Mouse (Mus musculus) embryonic facial prominence, embryonic 11.5 days (tissue): ENCODE measurements at regions not wholly inside any gene's neighbourhood (a gene's known extent, or its start where the extent isn't known, plus 50 kb on each side); places are given as distances from the start of the nearest gene placed in this dataset.

Source experiments
- ATAC-seq: fragments of 200-750 bp; cut with Nextera tagmentation; replicated peaks from 2 replicates; pipeline ENCODE4 v1.8.0; 2017; ENCODE audit warnings: low read depth; ENCODE audit not compliant: insufficient number of reproducible peaks, low FRiP score, low TSS enrichment
- DNase-seq: peaks from one replicate; pipeline ENCODE4 v3.0.0-alpha.2; 2015; ENCODE audit warnings: low spot score
- H3K27ac ChIP-seq: fragments of 300-500 bp; sonication (generic); replicated peaks from 2 replicates; pipeline ENCODE4 v1.5.1; 2014; ENCODE audit warnings: mild to moderate bottlenecking, low read depth, low read length, control low read depth
- H3K27me3 ChIP-seq: fragments of 300-500 bp; sonication (generic); 2 replicates; pipeline ENCODE4 v1.6.1; 2014; ENCODE audit warnings: mild to moderate bottlenecking, low read length, moderate library complexity, mixed read lengths; ENCODE audit not compliant: control insufficient read depth, insufficient read depth
- H3K36me3 ChIP-seq: fragments of 300-500 bp; sonication (generic); replicated peaks from 2 replicates; pipeline ENCODE4 v1.6.1; 2014; ENCODE audit warnings: low read depth, mild to moderate bottlenecking, low read length, moderate library complexity, mixed read lengths; ENCODE audit not compliant: control insufficient read depth, insufficient read depth
- H3K4me1 ChIP-seq: fragments of 300-500 bp; sonication (generic); 2 replicates; pipeline ENCODE4 v1.6.1; 2014; ENCODE audit warnings: low read length, mixed read lengths; ENCODE audit not compliant: control insufficient read depth, insufficient read depth
- H3K4me2 ChIP-seq: fragments of 300-500 bp; sonication (generic); 2 replicates; pipeline ENCODE4 v1.6.1; 2014; ENCODE audit warnings: low read depth, mild to moderate bottlenecking, control low read depth, low read length, moderate library complexity
- H3K4me3 ChIP-seq: fragments of 300-500 bp; sonication (generic); 2 replicates; pipeline ENCODE4 v1.5.1; 2014; ENCODE audit warnings: low read depth, low read length, control low read depth
- H3K9ac ChIP-seq: fragments of 300-500 bp; sonication (generic); replicated peaks from 2 replicates; pipeline ENCODE4 v1.6.1; 2014; ENCODE audit warnings: mild to moderate bottlenecking, control low read depth, low read length
- H3K9me3 ChIP-seq: fragments of 300-500 bp; sonication (generic); replicated peaks from 2 replicates; pipeline ENCODE4 v1.6.1; 2016; ENCODE audit warnings: mild to moderate bottlenecking, low read length, inconsistent platforms, mixed read lengths; ENCODE audit not compliant: control insufficient read depth
- WGBS: fragments of 180-500 bp; shearing (Covaris S2); extraction: QIAGEN DNeasy Blood & Tissue Kit; methylation state at CpG from one replicate; pipeline ENCODE4 v1.1.7; 2014; 5-methylcytosine and 5-hydroxymethylcytosine counted together

- Histone ChIP-seq H3K4me2 (no peak overlapping the region), H3K36me3 (no peaks in the 10 kb centered on the region), H3K27me3 (no peaks in the 10 kb centered on the region), H3K27ac (no peak overlapping the region), H3K9ac (no peak overlapping the region), H3K4me3 (no peak overlapping the region), H3K4me1 (no peaks in the 10 kb centered on the region), H3K9me3 (no peaks in the 10 kb centered on the region)
- 83% methylated on average over 6 of the region's 6 CpGs for WGBS
- DNase-seq (no peak), ATAC-seq (no peak)
Measured at GRCm38 (mm10) chr3:52574341-52574740, 306.2 kb downstream of the Foxo1 start.

- no peaks in the 10 kb centered on the region for H3K27me3 ChIP-seq
- no peaks in the 10 kb centered on the region for H3K36me3 ChIP-seq
- 92% methylated on average over 6 of the region's 6 CpGs for WGBS
- DNase-seq (no peak), ATAC-seq (no peak)
- H3K9me3 ChIP-seq = no peaks in the 10 kb centered on the region
- no peaks in the 10 kb centered on the region for H3K4me1 ChIP-seq
- H3K4me3 ChIP-seq = no peak overlapping the region
- H3K4me2 ChIP-seq = no peak overlapping the region
- H3K27ac ChIP-seq = no peak overlapping the region
- no peak overlapping the region for H3K9ac ChIP-seq
Measured at GRCm38 (mm10) chr3:52573806-52574205, 305.7 kb downstream of the Foxo1 start.

GRCm38 (mm10) chr3:52572514-52573485, 304.7 kb downstream of the Foxo1 start:
- no peak for DNase-seq
- no peaks in the 10 kb centered on the region for H3K9me3 ChIP-seq
- H3K9ac ChIP-seq = no peak overlapping the region
- no peak for ATAC-seq
- H3K4me1 ChIP-seq = no peaks in the 10 kb centered on the region
- no peak overlapping the region for H3K4me3 ChIP-seq
- no peak overlapping the region for H3K27ac ChIP-seq
- 88% methylated on average over 11 of the region's 11 CpGs for WGBS
- H3K27me3 ChIP-seq = no peaks in the 10 kb centered on the region
- no peaks in the 10 kb centered on the region for H3K36me3 ChIP-seq
- H3K4me2 ChIP-seq = no peak overlapping the region

GRCm38 (mm10) chr3:52567606-52568372, 299.7 kb downstream of the Foxo1 start:
- Histone ChIP-seq H3K36me3 (no peaks in the 10 kb centered on the region), H3K4me1 (no peaks in the 10 kb centered on the region), H3K9ac (no peak overlapping the region), H3K4me2 (no peak overlapping the region), H3K27ac (no peak overlapping the region), H3K4me3 (no peak overlapping the region), H3K27me3 (no peaks in the 10 kb centered on the region), H3K9me3 (no peaks in the 10 kb centered on the region)
- 82% methylated on average over 9 of the region's 9 CpGs for WGBS
- ATAC-seq (no peak), DNase-seq (no peak)

- Histone ChIP-seq H3K9ac (no peak overlapping the region), H3K4me1 (no peaks in the 10 kb centered on the region), H3K27ac (no peak overlapping the region), H3K4me2 (no peak overlapping the region), H3K4me3 (no peak overlapping the region), H3K27me3 (no peaks in the 10 kb centered on the region), H3K9me3 (no peaks in the 10 kb centered on the region), H3K36me3 (no peaks in the 10 kb centered on the region)
- DNase-seq = no peak
- no peak for ATAC-seq
- 74% methylated on average over 5 of the region's 5 CpGs for WGBS
Measured at GRCm38 (mm10) chr3:52563595-52563994, 295.5 kb downstream of the Foxo1 start.

GRCm38 (mm10) chr3:52562816-52563215, 294.7 kb downstream of the Foxo1 start:
- H3K9me3 ChIP-seq = no peaks in the 10 kb centered on the region
- no peak for ATAC-seq
- WGBS = 48% methylated on average over 5 of the region's 5 CpGs
- no peaks in the 10 kb centered on the region for H3K27me3 ChIP-seq
- no peak overlapping the region for H3K4me2 ChIP-seq
- H3K27ac ChIP-seq = no peak overlapping the region
- no peak overlapping the region for H3K9ac ChIP-seq
- H3K4me1 ChIP-seq = no peaks in the 10 kb centered on the region
- H3K4me3 ChIP-seq = no peak overlapping the region
- DNase-seq = no peak
- H3K36me3 ChIP-seq = no peaks in the 10 kb centered on the region

- Histone ChIP-seq H3K4me2 (no peak overlapping the region), H3K36me3 (no peaks in the 10 kb centered on the region), H3K4me3 (no peak overlapping the region), H3K4me1 (no peaks in the 10 kb centered on the region), H3K9ac (no peak overlapping the region), H3K27ac (no peak overlapping the region), H3K27me3 (no peaks in the 10 kb centered on the region), H3K9me3 (no peaks in the 10 kb centered on the region)
- ATAC-seq (no peak), DNase-seq (no peak)
- WGBS = 76% methylated on average over 10 of the region's 10 CpGs
Measured at GRCm38 (mm10) chr3:52559481-52559880, 291.3 kb downstream of the Foxo1 start.

GRCm38 (mm10) chr3:52558765-52559164, 290.6 kb downstream of the Foxo1 start:
- no peaks in the 10 kb centered on the region for H3K4me1 ChIP-seq
- H3K36me3 ChIP-seq = no peaks in the 10 kb centered on the region
- H3K4me2 ChIP-seq = no peak overlapping the region
- no peak overlapping the region for H3K9ac ChIP-seq
- DNase-seq (peak; percentile 16), ATAC-seq (no peak)
- no peaks in the 10 kb centered on the region for H3K27me3 ChIP-seq
- H3K27ac ChIP-seq = no peak overlapping the region
- no peak overlapping the region for H3K4me3 ChIP-seq
- 76% methylated on average over 6 of the region's 6 CpGs for WGBS
- no peaks in the 10 kb centered on the region for H3K9me3 ChIP-seq
